Mouse (Mus musculus) heart, embryonic 12.5 days (tissue): ENCODE data around the gene Mrpl30. TPM values are rescaled to one million over a fixed set of nuclear protein-coding genes. Genes with fewer than 3 reads are reported as not detected.

ENCODE experiments used
- ATAC-seq: fragments of 200-750 bp; cut with Nextera tagmentation; 2 replicates; pipeline ENCODE4 v1.8.0; 2017; ENCODE audit warnings: moderate TSS enrichment, moderate library complexity; ENCODE audit not compliant: insufficient number of reproducible peaks, low FRiP score
- H3K27ac ChIP-seq: fragments of 300-500 bp; sonication (generic); 2 replicates; pipeline ENCODE4 v1.5.1; 2016; ENCODE audit warnings: mild to moderate bottlenecking, moderate library complexity; ENCODE audit not compliant: poor library complexity, severe bottlenecking
- H3K27me3 ChIP-seq: fragments of 300-500 bp; sonication (generic); replicated peaks from 2 replicates; pipeline ENCODE4 v1.6.1; 2016; ENCODE audit warnings: mild to moderate bottlenecking, moderate library complexity
- H3K36me3 ChIP-seq: fragments of 300-500 bp; sonication (generic); 2 replicates; pipeline ENCODE4 v1.6.1; 2016; ENCODE audit warnings: mild to moderate bottlenecking, moderate library complexity
- H3K4me1 ChIP-seq: fragments of 300-500 bp; sonication (generic); replicated peaks from 2 replicates; pipeline ENCODE4 v1.6.1; 2016; ENCODE audit warnings: mild to moderate bottlenecking
- H3K4me2 ChIP-seq: fragments of 300-500 bp; sonication (generic); 2 replicates; pipeline ENCODE4 v1.6.1; 2016; ENCODE audit warnings: mild to moderate bottlenecking, moderate library complexity
- H3K4me3 ChIP-seq: fragments of 300-500 bp; sonication (generic); 2 replicates; pipeline ENCODE4 v1.5.1; 2016; ENCODE audit warnings: mild to moderate bottlenecking
- H3K9ac ChIP-seq: fragments of 300-500 bp; sonication (generic); 2 replicates; pipeline ENCODE4 v1.6.1; 2016; ENCODE audit warnings: mild to moderate bottlenecking, moderate library complexity
- H3K9me3 ChIP-seq: fragments of 300-500 bp; sonication (generic); replicated peaks from 2 replicates; pipeline ENCODE4 v1.6.1; 2016; ENCODE audit warnings: mild to moderate bottlenecking, moderate library complexity
- WGBS: fragments of 180-500 bp; shearing (Covaris S2); methylation state at CpG from one replicate; pipeline ENCODE4 v1.1.7; 2016; 5-methylcytosine and 5-hydroxymethylcytosine counted together
- polyA plus RNA-seq: library from polyadenylated mRNA; unstranded; fragments of >200 nt; fragmentation: Nextera tagmentation; extraction: Ambion mirVana; gene quantifications from 2 replicates; pipeline ENCODE4 v1.2.1, GENCODE M21; 2016

Mrpl30 gene
- polyA plus RNA-seq, 1 experiment from 2014 or later = 240 TPM

GRCm38 (mm10) chr1:37871704-37872103, 18.6 kb upstream of the Mrpl30 start, which contains the start of gene Lipt1:
Lipt1 (plus strand) TSS chr1:37871738.
- 7% methylated on average over 7 of the region's 7 CpGs for WGBS
- peak within 1 kb of the TSS; percentile 53 for H3K27ac ChIP-seq
- peaks cover 21% of the 10 kb centered on the region for H3K36me3 ChIP-seq
- peaks cover 8% of the 10 kb centered on the region; the same call in 1 of the 2 replicates for H3K27me3 ChIP-seq
- peak within 1 kb of the TSS; percentile 77 for H3K4me2 ChIP-seq
- peak within 1 kb of the TSS; percentile 68 for H3K4me3 ChIP-seq
- peaks cover 6% of the 10 kb centered on the region; the same call in 1 of the 2 replicates for H3K4me1 ChIP-seq
- H3K9me3 ChIP-seq = peaks cover 10% of the 10 kb centered on the region
- H3K9ac ChIP-seq = peak within 1 kb of the TSS; percentile 67
- peak; percentile 49; the same call in 1 of the 2 replicates for ATAC-seq

DNA sequence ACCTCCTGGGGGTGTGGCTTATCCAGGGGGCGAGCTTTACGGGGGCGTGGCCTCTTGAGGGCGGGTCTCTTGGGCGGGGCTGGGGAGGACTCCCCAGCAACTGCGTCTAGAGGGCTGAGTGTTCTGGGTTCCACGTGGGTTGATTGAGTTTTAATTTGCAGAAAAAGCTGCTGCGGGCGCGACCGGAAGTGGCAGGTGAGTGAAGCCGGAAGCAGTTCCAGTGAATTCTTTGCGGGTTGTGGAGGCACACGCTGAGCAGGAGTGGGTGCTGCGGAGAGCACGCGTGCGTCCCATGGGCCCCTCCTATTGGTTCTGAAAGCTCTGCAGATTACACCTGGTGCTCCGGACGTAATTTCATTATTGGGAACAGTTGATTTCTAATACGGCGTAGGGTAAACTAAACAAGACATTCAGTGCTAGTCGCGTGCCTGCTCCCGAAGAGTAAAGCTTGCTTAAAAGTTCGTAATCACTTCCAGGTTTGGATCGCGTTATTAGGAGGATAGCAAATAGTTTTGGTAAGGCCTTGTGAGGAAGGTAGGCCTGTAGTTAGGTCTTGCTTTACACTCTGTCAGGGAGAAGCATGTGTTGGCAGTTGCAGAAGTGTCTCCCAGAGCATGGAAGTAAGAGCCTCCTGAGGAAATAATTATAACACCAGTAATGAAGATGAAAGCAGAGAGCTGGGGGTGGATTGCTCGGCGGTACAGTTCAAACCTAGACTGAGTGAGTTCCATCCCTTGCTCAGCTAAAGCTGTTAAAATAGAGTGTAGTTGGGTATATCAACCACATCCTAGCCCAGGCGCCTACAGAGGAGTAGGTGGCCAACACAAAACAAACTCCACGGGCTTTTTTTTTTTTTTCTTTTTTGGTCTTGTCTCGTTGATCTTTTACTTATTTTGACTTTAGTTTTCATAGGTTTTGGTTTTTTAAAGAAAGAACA, 17.9 kb upstream of the Mrpl30 start:
- peak overlapping the region; percentile 67 for H3K9ac ChIP-seq
- H3K4me2 ChIP-seq = peak overlapping the region; percentile 77
- H3K36me3 ChIP-seq = peaks cover 28% of the 10 kb centered on the region
- WGBS = 7% methylated on average over 33 of the region's 33 CpGs
- peak overlapping the region; percentile 68 for H3K4me3 ChIP-seq
- peak; percentile 93 for ATAC-seq
- peaks cover 10% of the 10 kb centered on the region for H3K9me3 ChIP-seq
- peaks cover 6% of the 10 kb centered on the region; the same call in 1 of the 2 replicates for H3K4me1 ChIP-seq
- peaks cover 8% of the 10 kb centered on the region; the same call in 1 of the 2 replicates for H3K27me3 ChIP-seq
- H3K27ac ChIP-seq = peak overlapping the region; percentile 53

GRCm38 (mm10) chr1:37873157-37873556, 17.1 kb upstream of the Mrpl30 start:
- WGBS = 81% methylated on average over 4 of the region's 4 CpGs
- Histone ChIP-seq H3K4me1 (peaks cover 6% of the 10 kb centered on the region; the same call in 1 of the 2 replicates), H3K4me2 (no peak overlapping the region), H3K27me3 (peaks cover 8% of the 10 kb centered on the region; the same call in 1 of the 2 replicates), H3K36me3 (peaks cover 35% of the 10 kb centered on the region), H3K9me3 (peaks cover 10% of the 10 kb centered on the region), H3K9ac (no peak overlapping the region), H3K27ac (no peak overlapping the region), H3K4me3 (no peak overlapping the region)
- no peak for ATAC-seq

DNA sequence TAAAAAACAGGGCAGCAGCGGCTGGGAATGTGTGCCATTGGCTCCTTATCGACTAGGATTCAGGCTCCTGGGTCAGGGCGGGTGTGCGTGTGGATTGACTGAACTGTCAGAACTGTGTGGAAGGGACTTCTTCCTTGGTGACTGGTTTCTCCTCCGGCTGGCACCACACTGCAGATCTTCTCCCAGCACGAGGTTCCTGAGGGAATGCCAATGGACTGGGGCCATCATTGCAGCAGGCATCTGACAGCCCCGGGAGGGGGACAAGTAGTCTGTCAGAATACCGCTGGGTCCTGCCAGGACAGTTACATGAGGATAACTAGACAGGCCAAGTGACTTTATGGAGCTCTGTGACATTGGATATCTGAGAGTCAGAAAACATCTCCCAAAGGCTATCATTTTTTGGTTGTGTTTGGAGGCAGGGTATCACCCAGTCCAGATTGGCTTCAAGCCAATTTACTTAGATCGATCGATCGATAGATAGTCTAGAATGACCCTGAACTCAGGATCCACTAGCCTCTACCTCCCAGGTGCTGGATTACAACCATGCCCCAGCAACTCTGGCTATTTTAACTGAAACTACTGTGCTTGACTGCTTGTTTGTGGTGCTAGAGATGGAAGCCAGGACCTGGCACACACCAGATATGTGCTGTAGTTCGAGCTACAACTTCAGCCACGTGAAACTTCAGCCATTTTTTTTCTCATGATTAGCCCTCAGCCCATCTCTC, 12.4 kb upstream of the Mrpl30 start:
- Histone ChIP-seq H3K4me1 (peaks cover 2% of the 10 kb centered on the region; the same call in 1 of the 2 replicates), H3K4me3 (no peak overlapping the region), H3K36me3 (peaks cover 72% of the 10 kb centered on the region), H3K27me3 (no peaks in the 10 kb centered on the region), H3K27ac (no peak overlapping the region), H3K9me3 (peaks cover 10% of the 10 kb centered on the region), H3K4me2 (no peak overlapping the region), H3K9ac (no peak overlapping the region)
- WGBS = 89% methylated on average over 13 of the region's 13 CpGs
- no peak for ATAC-seq

GRCm38 (mm10) chr1:37883411-37883810, 6.9 kb upstream of the Mrpl30 start:
- 87% methylated on average over 4 of the region's 4 CpGs for WGBS
- Histone ChIP-seq H3K9me3 (no peaks in the 10 kb centered on the region), H3K27ac (no peak overlapping the region), H3K27me3 (no peaks in the 10 kb centered on the region), H3K36me3 (peaks cover 55% of the 10 kb centered on the region), H3K4me2 (no peak overlapping the region), H3K9ac (no peak overlapping the region), H3K4me1 (no peaks in the 10 kb centered on the region), H3K4me3 (no peak overlapping the region)
- ATAC-seq = no peak

- peaks cover 5% of the 10 kb centered on the region for H3K4me1 ChIP-seq
- no peaks in the 10 kb centered on the region for H3K27me3 ChIP-seq
- peaks cover 45% of the 10 kb centered on the region for H3K36me3 ChIP-seq
- no peaks in the 10 kb centered on the region for H3K9me3 ChIP-seq
- WGBS = 70% methylated on average over 4 of the region's 4 CpGs
- no peak overlapping the region for H3K27ac ChIP-seq
- no peak overlapping the region for H3K4me3 ChIP-seq
- no peak overlapping the region for H3K4me2 ChIP-seq
- ATAC-seq = 0 out of 2 replicates have a peak, but pooled peaks have one; percentile 15
- H3K9ac ChIP-seq = no peak overlapping the region
Measured at GRCm38 (mm10) chr1:37884451-37884850, 5.8 kb upstream of the Mrpl30 start.

GRCm38 (mm10) chr1:37889206-37889605, 1.1 kb upstream of the Mrpl30 start:
- no peak for ATAC-seq
- no peaks in the 10 kb centered on the region for H3K9me3 ChIP-seq
- H3K27me3 ChIP-seq = no peaks in the 10 kb centered on the region
- H3K4me3 ChIP-seq = peak overlapping the region; percentile 86
- peak overlapping the region; percentile 78 for H3K9ac ChIP-seq
- no peak overlapping the region for H3K27ac ChIP-seq
- H3K36me3 ChIP-seq = peaks cover 13% of the 10 kb centered on the region
- peaks cover 15% of the 10 kb centered on the region for H3K4me1 ChIP-seq
- H3K4me2 ChIP-seq = peak overlapping the region; percentile 85
- 81% methylated on average over 7 of the region's 7 CpGs for WGBS

- Histone ChIP-seq H3K4me2 (peak overlapping the region; percentile 85), H3K27me3 (no peaks in the 10 kb centered on the region), H3K9me3 (no peaks in the 10 kb centered on the region), H3K36me3 (peaks cover 24% of the 10 kb centered on the region), H3K9ac (no peak overlapping the region), H3K27ac (no peak overlapping the region), H3K4me1 (peaks cover 15% of the 10 kb centered on the region), H3K4me3 (peak overlapping the region; percentile 86; the same call in 1 of the 2 replicates)
- no peak for ATAC-seq
- WGBS = 65% methylated on average over 3 of the region's 3 CpGs
Measured at GRCm38 (mm10) chr1:37891400-37891799, 1.1 kb downstream of the Mrpl30 start.

- Histone ChIP-seq H3K27me3 (no peaks in the 10 kb centered on the region), H3K4me2 (no peak overlapping the region), H3K9ac (no peak overlapping the region), H3K9me3 (no peaks in the 10 kb centered on the region), H3K4me3 (no peak overlapping the region), H3K4me1 (peaks cover 8% of the 10 kb centered on the region), H3K36me3 (peaks cover 54% of the 10 kb centered on the region), H3K27ac (no peak overlapping the region)
- ATAC-seq = no peak
Measured at GRCm38 (mm10) chr1:37894606-37895005, 4.3 kb downstream of the Mrpl30 start.

- Histone ChIP-seq H3K9me3 (no peaks in the 10 kb centered on the region), H3K4me2 (no peak overlapping the region), H3K36me3 (peaks cover 47% of the 10 kb centered on the region), H3K27ac (0 out of 2 replicates have a peak overlapping the region, but pooled peaks have one; percentile 41), H3K4me3 (no peak overlapping the region), H3K27me3 (no peaks in the 10 kb centered on the region), H3K9ac (no peak overlapping the region), H3K4me1 (peaks cover 9% of the 10 kb centered on the region)
- ATAC-seq = no peak
- WGBS = 72% methylated on average over 4 of the region's 4 CpGs
Measured at GRCm38 (mm10) chr1:37899816-37900215, 9.5 kb downstream of the Mrpl30 start.

DNA sequence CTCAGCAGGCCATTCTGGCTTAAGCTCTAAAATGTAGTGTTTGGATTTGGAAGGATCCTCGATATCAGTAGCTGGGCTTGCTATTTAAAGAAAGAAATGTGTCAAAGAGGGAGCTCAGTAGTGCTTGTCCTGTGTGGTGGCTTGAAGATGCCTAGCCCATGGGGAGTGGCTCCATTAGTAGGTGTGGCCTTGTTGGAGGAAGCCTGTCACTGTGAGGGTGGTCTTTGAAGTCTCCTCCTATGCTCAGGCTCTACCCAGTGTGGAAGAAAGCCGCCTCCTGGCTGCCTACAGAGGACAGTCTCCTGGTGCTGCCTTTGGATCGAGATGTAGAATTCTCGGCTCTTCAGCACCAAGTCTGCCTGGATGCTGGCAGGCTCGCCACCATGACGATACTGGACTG, 10.0 kb downstream of the Mrpl30 start:
- H3K27ac ChIP-seq = 0 out of 2 replicates have a peak overlapping the region, but pooled peaks have one; percentile 41
- WGBS = 39% methylated on average over 6 of the region's 6 CpGs
- H3K36me3 ChIP-seq = peaks cover 44% of the 10 kb centered on the region

More for the DNA sequence above, 10.0 kb downstream of the Mrpl30 start:
- no peak for ATAC-seq
- no peaks in the 10 kb centered on the region for H3K27me3 ChIP-seq
- H3K4me1 ChIP-seq = peaks cover 9% of the 10 kb centered on the region
- no peak overlapping the region for H3K4me3 ChIP-seq
- H3K9me3 ChIP-seq = no peaks in the 10 kb centered on the region
- H3K9ac ChIP-seq = no peak overlapping the region
- peak overlapping the region; percentile 11; the same call in 1 of the 2 replicates for H3K4me2 ChIP-seq
